Mouse (Mus musculus): ENCODE results near the gene Coa6. TPM values are rescaled to one million over a fixed set of nuclear protein-coding genes. Genes with fewer than 3 reads are reported as not detected.

The Coa6 gene
- total RNA-seq, 2 experiments from 2014 or later, result 23.1 to 33.4 TPM

DNA sequence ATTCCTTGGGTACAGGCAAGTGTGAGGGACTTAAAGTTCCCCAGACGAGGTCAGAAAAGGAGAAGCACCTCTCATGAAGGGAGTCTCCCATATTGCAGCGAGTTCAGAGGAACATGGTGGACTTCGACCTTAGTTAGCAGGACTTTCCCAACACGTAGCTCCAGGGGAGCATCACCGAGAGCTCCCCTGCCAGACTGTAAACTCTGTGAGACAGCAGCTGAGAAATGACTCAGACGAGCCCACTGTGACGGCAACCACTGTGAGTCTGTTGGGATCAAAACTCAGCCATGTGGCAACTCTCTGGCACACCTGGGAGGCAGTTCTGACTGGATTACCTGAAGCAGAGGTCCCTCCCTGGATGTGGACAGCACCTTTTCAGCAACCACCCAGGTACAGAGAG lies 41.8 kb downstream of the Coa6 start:
- no peak for DNase-seq

DNA sequence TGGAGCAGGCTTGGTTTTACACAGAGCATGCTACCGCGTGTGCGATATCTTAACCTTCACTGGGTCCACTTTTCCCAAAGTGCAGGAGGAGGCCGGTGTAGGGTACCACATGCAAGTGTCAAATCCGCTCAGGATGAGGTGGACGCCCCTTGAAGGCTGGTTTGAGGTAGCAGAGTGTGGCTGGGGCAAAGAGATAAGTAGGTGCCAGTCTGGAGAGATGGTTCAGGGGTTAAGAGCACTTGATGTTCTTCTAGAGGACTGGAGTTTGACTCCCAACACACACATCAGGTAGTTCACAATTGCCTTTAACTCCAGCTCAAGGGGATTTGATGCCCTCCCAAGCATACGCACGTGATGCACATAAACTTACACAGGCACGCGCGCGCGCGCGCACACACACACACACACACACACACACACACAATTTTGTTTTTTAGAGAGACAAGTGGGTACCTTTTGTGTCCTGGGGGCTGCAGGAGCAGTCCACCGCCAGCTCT lies 51.5 kb downstream of the Coa6 start:
- no peak for DNase-seq

DNA sequence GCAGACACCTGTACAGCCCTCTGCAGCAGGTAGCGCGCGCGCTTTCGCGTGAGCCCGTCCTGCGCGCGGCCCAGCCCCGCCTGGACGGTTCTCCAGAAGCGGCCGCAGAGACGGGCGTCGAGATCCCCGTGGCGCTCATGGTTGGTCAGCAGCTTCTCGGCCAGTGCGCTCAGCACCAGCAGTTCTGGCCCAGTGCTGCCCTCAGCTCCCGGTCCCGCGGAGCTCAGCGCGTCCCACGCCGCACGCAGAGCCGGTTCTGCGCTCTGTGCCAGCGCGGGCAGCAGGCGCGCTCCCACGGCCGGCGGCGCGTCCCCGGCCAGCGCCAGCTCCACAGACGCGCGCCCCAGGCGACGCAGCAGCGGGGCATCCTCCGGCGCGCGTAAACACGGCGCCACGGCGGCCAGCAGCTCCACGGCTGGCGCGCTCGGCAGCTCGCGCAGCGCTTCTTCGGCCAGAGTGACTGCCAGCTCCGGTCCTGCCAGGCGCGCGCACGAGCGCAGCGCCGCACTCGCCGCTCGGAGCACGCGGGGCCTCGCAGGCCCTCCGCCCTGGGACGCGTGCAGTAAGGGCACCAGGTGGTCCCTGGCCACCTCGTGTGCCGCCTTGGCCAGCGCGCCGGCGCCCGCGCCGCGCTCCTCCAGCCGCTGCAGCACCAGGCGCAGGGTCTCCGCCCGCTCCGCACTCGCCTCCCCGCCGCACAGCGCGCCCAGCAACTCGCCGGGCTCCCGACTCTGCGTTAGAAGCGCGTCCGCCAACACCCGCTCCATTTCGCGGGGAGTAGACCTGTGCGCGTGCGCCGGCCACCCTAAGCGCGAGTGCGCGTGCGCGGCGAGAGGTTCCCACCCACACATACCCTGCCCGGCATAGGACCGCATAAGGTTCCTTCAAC lies 52.2 kb downstream of the Coa6 start, which contains the start of gene Tarbp1:
Gene Tarbp1 (minus strand): TSS at position 767 of the 889 bp plus-strand sequence.
- peak; percentile 94 to 95 for DNase-seq

Other genes with a start within 250 kb of the Coa6 start
- gene Slc35f3, start 124.0 kb upstream of the Coa6 start, total RNA-seq (2021), result 1 to 10 TPM in 1 of 2 experiments, under 1 TPM in 1; 0.20 to 2.8 TPM
- gene Tarbp1, start 52.5 kb downstream of the Coa6 start, total RNA-seq (2021), result 1 to 10 TPM; 6.4 to 7.1 TPM
- gene Irf2bp2, start 171.5 kb downstream of the Coa6 start, total RNA-seq (2021), result 100 to 1,000 TPM in 1 of 2 experiments, 10 to 100 TPM in 1; 89.7 to 114 TPM